Mouse (Mus musculus) 3134 (cell line): Measurements from ENCODE around the gene Gm6899.

Experiments
- DNase-seq: peaks from one replicate; pipeline ENCODE4 v3.0.0-alpha.2; 2011; ENCODE audit warnings: low spot score; ENCODE audit not compliant: insufficient read length; ENCODE audit errors: extremely low read depth

Gm6899 gene

DNA sequence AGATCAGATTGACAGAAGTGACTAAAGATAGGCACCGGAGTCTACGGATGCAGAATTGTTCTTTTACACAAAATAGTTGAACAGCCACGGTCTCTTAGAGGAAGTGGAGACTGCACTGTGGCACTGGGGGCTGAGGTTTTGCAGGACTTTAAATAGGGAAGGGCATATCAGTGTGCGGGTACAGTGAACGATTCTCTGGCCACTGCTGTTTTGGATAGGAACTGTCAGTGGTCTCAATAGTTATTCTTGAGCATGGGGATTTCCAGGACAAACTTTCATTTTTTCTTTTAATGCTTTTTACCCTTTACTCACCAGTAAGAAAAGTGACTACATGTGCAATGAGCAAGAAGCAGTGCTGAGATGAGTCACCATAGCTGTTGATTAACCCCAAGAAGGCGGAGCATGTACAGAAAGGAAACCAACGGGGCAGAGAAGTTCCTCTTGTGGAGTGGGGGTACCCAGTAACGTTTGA is 47.3 kb downstream of the Gm6899 start:
- DNase-seq: peak; percentile 47

DNA sequence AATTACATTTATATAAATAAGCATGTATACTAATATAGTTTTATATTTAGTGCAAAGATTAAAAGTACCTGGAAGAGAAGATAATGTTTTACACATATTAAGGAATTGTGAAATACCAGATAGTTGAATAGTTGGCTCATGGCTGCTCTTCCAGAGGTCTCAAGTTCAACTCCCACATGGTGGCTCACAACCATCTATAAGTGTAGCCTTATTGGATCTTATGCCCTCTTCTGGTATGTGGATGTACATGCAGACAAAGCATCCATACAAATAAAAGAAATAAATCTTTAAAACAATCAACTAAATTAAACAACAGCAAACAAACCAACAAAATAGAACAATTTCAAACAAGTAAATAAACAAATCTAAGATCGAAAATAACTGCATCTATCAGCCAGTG is 49.1 kb downstream of the Gm6899 start:
- DNase-seq: no peak
